Mouse (Mus musculus) hindbrain, embryonic 15.5 days (tissue): ENCODE data around the gene Socs1. TPM values are rescaled to one million over a fixed set of nuclear protein-coding genes. Genes with fewer than 3 reads are reported as not detected.

Experiments used
- ATAC-seq: fragments of 200-750 bp; cut with Nextera tagmentation; 2 replicates; pipeline ENCODE4 v1.8.0; 2017; ENCODE audit warnings: low read depth, moderate number of reproducible peaks, moderate TSS enrichment; ENCODE audit not compliant: low FRiP score
- H3K27ac ChIP-seq: fragments of 300-500 bp; sonication (generic); replicated peaks from 2 replicates; pipeline ENCODE4 v1.5.1; 2015; ENCODE audit warnings: mild to moderate bottlenecking, inconsistent platforms
- H3K27me3 ChIP-seq: fragments of 300-500 bp; sonication (generic); 2 replicates; pipeline ENCODE4 v1.6.1; 2015; ENCODE audit warnings: control low read depth, inconsistent platforms
- H3K36me3 ChIP-seq: fragments of 300-500 bp; sonication (generic); 2 replicates; pipeline ENCODE4 v1.6.1; 2015; ENCODE audit warnings: control low read depth, inconsistent platforms
- H3K4me1 ChIP-seq: fragments of 300-500 bp; sonication (generic); replicated peaks from 2 replicates; pipeline ENCODE4 v1.6.1; 2015; ENCODE audit warnings: control low read depth, inconsistent platforms
- H3K4me2 ChIP-seq: fragments of 300-500 bp; sonication (generic); 2 replicates; pipeline ENCODE4 v1.6.1; 2015; ENCODE audit warnings: moderate library complexity, mild to moderate bottlenecking, inconsistent platforms
- H3K4me3 ChIP-seq: fragments of 300-500 bp; sonication (generic); 2 replicates; pipeline ENCODE4 v1.5.1; 2015; ENCODE audit warnings: mild to moderate bottlenecking, inconsistent platforms
- H3K9ac ChIP-seq: fragments of 300-500 bp; sonication (generic); 2 replicates; pipeline ENCODE4 v1.6.1; 2015; ENCODE audit warnings: inconsistent platforms
- H3K9me3 ChIP-seq: fragments of 300-500 bp; sonication (generic); 2 replicates; pipeline ENCODE4 v1.6.1; 2016; ENCODE audit warnings: control low read depth, inconsistent platforms
- WGBS: fragments of 180-500 bp; shearing (Covaris S2); methylation state at CpG from one replicate; pipeline ENCODE4 v1.1.7; 2015; 5-methylcytosine and 5-hydroxymethylcytosine counted together
- polyA plus RNA-seq: library from polyadenylated mRNA; unstranded; fragments of >200 nt; fragmentation: Nextera tagmentation; extraction: Ambion mirVana; gene quantifications from 2 replicates; pipeline ENCODE4 v1.2.1, GENCODE M21; 2015

Socs1 gene
- polyA plus RNA-seq, 1 experiment from 2014 or later: 5.4 TPM

DNA sequence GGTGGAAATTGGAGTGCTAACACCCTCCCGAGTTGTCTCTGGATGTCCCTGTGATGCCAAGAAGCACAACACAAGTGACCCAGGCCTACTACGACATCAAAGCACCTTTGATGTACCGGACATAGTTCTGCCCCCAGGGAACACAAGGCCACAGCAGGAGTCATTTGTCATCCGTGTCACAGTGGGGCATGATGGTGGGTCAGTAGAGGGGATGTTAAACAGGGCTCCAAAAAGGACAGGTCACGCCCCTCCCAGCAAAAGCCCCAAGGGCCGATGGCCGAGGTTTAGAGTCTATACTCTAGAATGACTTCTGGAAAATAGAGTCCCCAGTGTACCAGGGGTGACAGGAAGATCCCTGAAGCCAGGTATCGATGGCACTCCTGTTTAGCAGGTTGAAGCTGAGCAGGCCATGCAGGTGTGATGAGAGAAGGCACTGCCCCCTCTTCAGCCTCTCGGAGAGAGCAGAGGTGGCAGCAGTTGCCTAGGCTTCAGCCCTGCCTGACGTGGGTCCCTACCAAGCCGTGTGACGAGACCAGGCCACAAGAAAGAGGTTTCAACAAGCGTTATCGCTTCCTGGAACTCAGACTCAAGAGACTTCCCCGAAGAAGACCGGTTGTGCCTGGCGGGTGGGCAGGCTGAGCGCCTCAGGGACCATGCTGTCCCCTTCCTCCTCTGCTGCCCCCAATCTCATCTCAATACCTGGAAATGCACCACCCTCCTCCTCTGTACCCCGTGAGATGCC, 13.4 kb downstream of the Socs1 start:
- H3K4me3 ChIP-seq: no peak overlapping the region
- H3K9ac ChIP-seq: no peak overlapping the region
- H3K36me3 ChIP-seq: no peaks in the 10 kb centered on the region
- H3K9me3 ChIP-seq: no peaks in the 10 kb centered on the region
- H3K27ac ChIP-seq: no peak overlapping the region
- ATAC-seq: no peak
- WGBS: 56% methylated on average over 19 of the region's 19 CpGs
- H3K27me3 ChIP-seq: no peaks in the 10 kb centered on the region
- H3K4me2 ChIP-seq: no peak overlapping the region
- no peaks in the 10 kb centered on the region for H3K4me1 ChIP-seq

GRCm38 (mm10) chr16:10770531-10771325, 14.6 kb downstream of the Socs1 start:
- H3K9ac ChIP-seq: no peak overlapping the region
- H3K4me1 ChIP-seq: no peaks in the 10 kb centered on the region
- ATAC-seq: peak; percentile 51; the same call in 1 of the 2 replicates
- H3K4me3 ChIP-seq: no peak overlapping the region
- H3K4me2 ChIP-seq: no peak overlapping the region
- WGBS: 58% methylated on average over 4 of the region's 4 CpGs
- H3K9me3 ChIP-seq: no peaks in the 10 kb centered on the region
- no peak overlapping the region for H3K27ac ChIP-seq
- no peaks in the 10 kb centered on the region for H3K27me3 ChIP-seq
- no peaks in the 10 kb centered on the region for H3K36me3 ChIP-seq

GRCm38 (mm10) chr16:10769661-10770060, 15.7 kb downstream of the Socs1 start:
- Histone ChIP-seq H3K36me3 (no peaks in the 10 kb centered on the region), H3K27ac (no peak overlapping the region), H3K4me1 (no peaks in the 10 kb centered on the region), H3K27me3 (no peaks in the 10 kb centered on the region), H3K9ac (no peak overlapping the region), H3K9me3 (no peaks in the 10 kb centered on the region), H3K4me2 (no peak overlapping the region), H3K4me3 (no peak overlapping the region)
- no peak for ATAC-seq
- 55% methylated on average over 2 of the region's 2 CpGs for WGBS

GRCm38 (mm10) chr16:10768821-10769220, 16.5 kb downstream of the Socs1 start:
- WGBS: 59% methylated on average over 9 of the region's 9 CpGs
- Histone ChIP-seq H3K4me3 (no peak overlapping the region), H3K9ac (no peak overlapping the region)

GRCm38 (mm10) chr16:10767158-10767557, 18.2 kb downstream of the Socs1 start:
- no peak overlapping the region for H3K27ac ChIP-seq

More at GRCm38 (mm10) chr16:10768821-10769220, 16.5 kb downstream of the Socs1 start:
- ATAC-seq: no peak
- Histone ChIP-seq H3K36me3 (no peaks in the 10 kb centered on the region), H3K9me3 (no peaks in the 10 kb centered on the region), H3K4me2 (no peak overlapping the region), H3K4me1 (no peaks in the 10 kb centered on the region), H3K27ac (no peak overlapping the region), H3K27me3 (no peaks in the 10 kb centered on the region)

DNA sequence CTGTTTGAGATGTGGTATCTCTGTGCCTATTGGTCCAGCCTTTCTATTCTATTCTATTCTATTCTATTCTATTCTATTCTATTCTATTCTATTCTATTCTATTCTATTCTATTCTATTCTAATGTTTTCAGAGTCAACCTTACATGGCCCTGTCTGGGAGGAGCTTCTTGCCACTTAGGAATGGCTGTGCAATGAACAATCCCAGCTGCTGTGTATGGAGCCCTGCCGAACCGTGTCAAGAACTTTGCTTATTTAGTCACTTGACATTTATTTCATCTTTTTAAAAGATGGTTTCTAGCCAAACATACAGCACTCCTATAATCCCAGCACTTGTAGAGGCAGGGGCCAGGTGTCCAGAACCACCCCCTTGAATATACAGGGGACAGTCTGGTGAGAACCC, 21.0 kb downstream of the Socs1 start:
- Histone ChIP-seq H3K4me2 (no peak overlapping the region), H3K9ac (no peak overlapping the region), H3K27ac (no peak overlapping the region), H3K36me3 (no peaks in the 10 kb centered on the region), H3K4me1 (no peaks in the 10 kb centered on the region), H3K4me3 (no peak overlapping the region), H3K9me3 (no peaks in the 10 kb centered on the region), H3K27me3 (no peaks in the 10 kb centered on the region)
- 67% methylated on average over 2 of the region's 2 CpGs for WGBS
- ATAC-seq: no peak

More at GRCm38 (mm10) chr16:10767158-10767557, 18.2 kb downstream of the Socs1 start:
- no peaks in the 10 kb centered on the region for H3K4me1 ChIP-seq
- 44% methylated on average over 4 of the region's 4 CpGs for WGBS
- H3K4me2 ChIP-seq: no peak overlapping the region
- no peaks in the 10 kb centered on the region for H3K36me3 ChIP-seq
- no peak overlapping the region for H3K4me3 ChIP-seq
- no peaks in the 10 kb centered on the region for H3K27me3 ChIP-seq
- no peaks in the 10 kb centered on the region for H3K9me3 ChIP-seq
- H3K9ac ChIP-seq: no peak overlapping the region
- no peak for ATAC-seq

- H3K4me2 ChIP-seq: no peak overlapping the region
- 60% methylated on average over 6 of the region's 6 CpGs for WGBS
Measured at GRCm38 (mm10) chr16:10763540-10764264, 21.6 kb downstream of the Socs1 start.

GRCm38 (mm10) chr16:10762569-10763180, 22.7 kb downstream of the Socs1 start:
- H3K4me3 ChIP-seq: no peak overlapping the region
- H3K27me3 ChIP-seq: no peaks in the 10 kb centered on the region
- no peak overlapping the region for H3K4me2 ChIP-seq
- no peak overlapping the region for H3K9ac ChIP-seq
- H3K27ac ChIP-seq: no peak overlapping the region
- 72% methylated on average over 5 of the region's 5 CpGs for WGBS
- ATAC-seq: no peak
- no peaks in the 10 kb centered on the region for H3K4me1 ChIP-seq
- H3K36me3 ChIP-seq: no peaks in the 10 kb centered on the region
- no peaks in the 10 kb centered on the region for H3K9me3 ChIP-seq

More at GRCm38 (mm10) chr16:10763540-10764264, 21.6 kb downstream of the Socs1 start:
- H3K27me3 ChIP-seq: no peaks in the 10 kb centered on the region
- no peak overlapping the region for H3K27ac ChIP-seq
- no peak overlapping the region for H3K9ac ChIP-seq
- no peaks in the 10 kb centered on the region for H3K9me3 ChIP-seq
- no peaks in the 10 kb centered on the region for H3K4me1 ChIP-seq
- H3K36me3 ChIP-seq: no peaks in the 10 kb centered on the region
- H3K4me3 ChIP-seq: no peak overlapping the region
- ATAC-seq: no peak

GRCm38 (mm10) chr16:10761182-10761581, 24.2 kb downstream of the Socs1 start:
- no peaks in the 10 kb centered on the region for H3K9me3 ChIP-seq
- H3K4me3 ChIP-seq: no peak overlapping the region
- no peak for ATAC-seq
- H3K9ac ChIP-seq: no peak overlapping the region
- H3K27ac ChIP-seq: no peak overlapping the region
- no peak overlapping the region for H3K4me2 ChIP-seq
- H3K27me3 ChIP-seq: no peaks in the 10 kb centered on the region
- H3K4me1 ChIP-seq: no peaks in the 10 kb centered on the region
- 74% methylated on average over 8 of the region's 8 CpGs for WGBS
- H3K36me3 ChIP-seq: no peaks in the 10 kb centered on the region

- 73% methylated on average over 5 of the region's 6 CpGs for WGBS
- Histone ChIP-seq H3K9me3 (no peaks in the 10 kb centered on the region), H3K4me2 (no peak overlapping the region), H3K27me3 (no peaks in the 10 kb centered on the region), H3K9ac (no peak overlapping the region), H3K4me1 (no peaks in the 10 kb centered on the region), H3K27ac (no peak overlapping the region), H3K36me3 (no peaks in the 10 kb centered on the region), H3K4me3 (no peak overlapping the region)
- no peak for ATAC-seq
Measured at GRCm38 (mm10) chr16:10756168-10756567, 29.2 kb downstream of the Socs1 start.

DNA sequence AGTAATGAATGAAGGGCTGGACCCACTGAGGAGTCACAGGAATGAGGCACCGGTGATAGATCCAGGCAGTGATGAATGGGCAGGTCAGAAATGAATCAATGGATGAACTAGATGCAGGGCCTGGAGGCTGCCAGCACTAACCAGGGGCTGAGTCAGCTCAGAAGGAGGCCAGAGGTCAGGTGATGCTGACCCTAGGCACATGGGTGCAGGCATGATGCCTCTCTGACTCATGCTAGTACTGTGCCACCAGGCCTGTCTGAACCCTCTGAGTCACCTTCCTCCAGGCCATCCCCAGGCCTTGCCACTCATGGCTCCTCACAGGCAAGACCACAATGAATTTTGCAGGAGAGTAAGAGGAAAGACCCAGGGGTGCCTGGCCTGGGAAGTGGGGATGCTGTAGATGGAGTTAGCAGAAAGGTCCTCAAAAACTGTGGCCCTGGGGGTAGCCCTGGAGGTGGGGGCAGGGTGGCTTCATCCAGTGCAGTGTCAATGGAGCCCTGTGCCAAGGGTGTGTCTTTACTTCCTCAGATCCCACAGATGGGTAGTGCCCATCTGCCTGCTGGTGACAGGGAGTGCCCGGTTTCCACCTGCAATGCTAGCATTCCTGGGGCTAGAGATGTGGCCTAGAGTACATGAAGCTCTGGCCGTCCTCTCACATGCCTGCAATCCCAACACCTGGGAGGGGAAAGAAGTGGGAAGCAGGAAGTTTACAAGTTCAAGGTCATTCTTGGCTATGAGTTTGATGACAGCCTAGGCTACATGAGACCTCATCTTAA, 30.6 kb downstream of the Socs1 start:
- Histone ChIP-seq H3K9me3 (no peaks in the 10 kb centered on the region), H3K4me3 (no peak overlapping the region), H3K27ac (no peak overlapping the region), H3K4me2 (no peak overlapping the region), H3K27me3 (no peaks in the 10 kb centered on the region), H3K36me3 (no peaks in the 10 kb centered on the region), H3K9ac (no peak overlapping the region), H3K4me1 (0 out of 2 replicates have a peak, but pooled peaks cover 3% of the 10 kb centered on the region)
- WGBS: 79% methylated on average over 3 of the region's 3 CpGs
- no peak for ATAC-seq
